Mouse (Mus musculus) cerebellum, adult (tissue): ENCODE results near the gene Dnajc2.
"Not testable (repeated sequence)": the region's sequence is repeated elsewhere in the genome, so short reads cannot be mapped to it uniquely, and the experiment has no call there.

Experiments
- ATAC-seq: cut with Nextera tagmentation; 2 replicates; pipeline ENCODE4 v1.9.2; 2017; ENCODE audit warnings: mild to moderate bottlenecking, moderate library complexity, mixed read lengths; ENCODE audit not compliant: insufficient number of reproducible peaks, low FRiP score, low TSS enrichment

Dnajc2 gene

DNA sequence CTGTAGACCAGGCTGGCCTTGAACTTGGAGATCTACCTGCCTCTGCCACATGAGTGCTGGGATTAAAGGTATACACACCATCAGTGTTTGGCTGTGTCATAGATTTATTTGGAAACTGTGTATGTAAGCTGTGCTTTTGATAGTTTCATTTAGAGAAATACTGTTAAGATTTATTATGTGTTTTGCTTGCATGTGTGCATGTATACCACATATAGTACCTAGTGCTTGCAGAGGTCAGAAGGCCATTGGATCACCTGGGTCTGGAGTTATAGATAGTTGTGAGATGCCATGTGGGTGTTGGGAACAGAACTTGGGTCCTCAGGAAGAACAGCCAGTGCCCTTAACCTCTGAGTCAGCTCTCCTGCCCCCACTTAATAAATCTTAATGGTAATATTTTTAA lies 40.4 kb downstream of the Dnajc2 start:
- no peak for ATAC-seq

DNA sequence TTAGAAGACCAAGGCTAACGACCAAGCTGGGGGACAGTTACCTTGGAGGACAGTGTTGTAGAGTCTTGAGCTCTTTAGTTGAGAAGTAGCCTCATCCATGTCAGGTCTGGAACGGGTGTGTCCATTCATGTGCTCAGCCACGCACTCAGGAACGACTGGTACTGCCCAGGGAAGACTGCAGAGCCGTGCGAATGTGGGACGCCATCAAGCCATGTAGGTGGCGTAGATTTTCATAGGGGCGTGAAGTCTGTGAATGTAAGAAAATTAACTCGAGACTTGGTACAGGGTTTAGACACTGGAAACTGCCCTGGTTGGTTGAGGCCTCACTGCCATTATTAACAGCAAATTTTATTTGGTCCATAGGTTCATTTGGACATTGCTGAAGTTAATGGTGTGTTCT lies 41.4 kb downstream of the Dnajc2 start:
- no peak for ATAC-seq

GRCm38 (mm10) chr5:21739881-21740280 lies 45.2 kb downstream of the Dnajc2 start:
- no peak for ATAC-seq

- ATAC-seq: no peak
Measured at GRCm38 (mm10) chr5:21739120-21739519, 45.9 kb downstream of the Dnajc2 start.

GRCm38 (mm10) chr5:21737620-21738019 lies 47.4 kb downstream of the Dnajc2 start:
- no peak for ATAC-seq

DNA sequence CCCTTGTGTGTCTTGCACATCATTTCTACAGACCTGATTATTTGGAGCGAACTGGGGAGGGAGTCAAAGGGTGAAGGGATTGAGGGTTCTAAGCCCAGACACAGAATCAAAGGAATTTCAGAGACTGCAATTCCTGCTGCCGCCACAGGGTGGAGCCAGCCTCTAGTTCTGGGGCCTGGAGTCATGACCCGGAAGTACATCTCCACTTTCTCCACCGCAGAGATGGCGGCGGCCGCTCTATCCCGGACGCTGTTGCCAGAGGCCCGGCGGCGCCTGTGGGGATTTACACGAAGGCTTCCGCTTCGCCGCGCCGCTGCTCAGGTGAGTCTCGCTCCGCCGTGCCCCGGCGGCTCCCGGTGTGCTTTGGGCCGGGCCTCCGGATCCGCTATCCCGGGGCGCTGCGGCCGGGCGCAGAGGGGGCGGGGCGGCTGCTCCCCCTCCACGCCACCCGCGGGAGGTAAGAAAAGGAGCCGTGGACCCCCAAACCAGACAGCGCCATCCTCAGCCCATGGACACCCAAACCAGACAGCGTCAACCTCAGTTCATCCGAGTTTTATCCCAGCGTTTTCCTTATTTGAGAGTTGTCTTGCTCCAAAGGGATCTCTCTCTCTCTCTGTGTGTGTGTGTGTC lies 48.0 kb downstream of the Dnajc2 start, which contains the start of gene Pmpcb:
Gene Pmpcb, plus strand, starts transcription at position 186 of the 630 bp plus-strand sequence.
- ATAC-seq: peak; percentile 91

GRCm38 (mm10) chr5:21736046-21736445 lies 49.0 kb downstream of the Dnajc2 start:
- ATAC-seq: no peak

GRCm38 (mm10) chr5:21735584-21735983 lies 49.5 kb downstream of the Dnajc2 start:
- ATAC-seq: no peak

GRCm38 (mm10) chr5:21735100-21735499 lies 50.0 kb downstream of the Dnajc2 start:
- no peak for ATAC-seq

DNA sequence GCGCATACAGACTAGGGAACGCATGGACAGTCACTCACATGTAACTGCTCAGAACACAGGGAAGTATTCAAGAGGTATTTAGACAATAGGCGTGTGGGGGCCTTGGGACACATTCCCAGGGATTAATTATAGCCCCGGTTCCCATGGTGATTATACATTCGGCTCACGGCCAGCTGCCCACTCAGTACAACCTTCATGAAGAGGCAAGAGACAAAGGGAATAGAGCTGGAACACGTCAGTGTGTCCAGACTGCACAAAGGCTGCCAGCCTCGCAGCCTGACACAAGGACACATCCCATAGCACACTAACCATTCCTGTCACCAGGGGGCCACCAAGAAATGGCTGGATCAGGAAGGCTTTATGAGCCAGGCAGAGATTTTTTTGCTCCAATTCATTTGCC lies 52.1 kb downstream of the Dnajc2 start:
- ATAC-seq: no peak

- ATAC-seq: no peak
Measured at GRCm38 (mm10) chr5:21732177-21732911, 52.7 kb downstream of the Dnajc2 start.

- ATAC-seq: no peak
Measured at GRCm38 (mm10) chr5:21729107-21729506, 55.9 kb downstream of the Dnajc2 start.

DNA sequence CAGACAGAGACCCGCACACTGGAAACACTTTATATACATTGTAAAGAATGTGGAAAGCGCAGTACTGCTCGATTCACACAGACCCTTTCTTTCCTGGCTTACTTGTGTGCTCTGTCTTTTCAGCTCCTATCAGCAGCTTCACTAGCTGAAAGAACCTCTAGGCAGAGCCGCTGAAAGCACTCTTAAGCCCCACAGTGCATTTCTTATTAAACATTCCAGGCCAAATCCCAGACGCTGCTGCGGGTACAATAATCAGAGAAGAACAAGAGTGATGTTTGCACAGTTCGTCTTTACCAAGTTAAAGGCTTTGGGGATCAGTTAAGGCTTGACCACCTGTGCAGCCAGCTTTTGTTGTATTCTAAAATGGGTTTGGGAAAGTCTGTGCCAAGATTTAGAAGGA lies 60.2 kb downstream of the Dnajc2 start:
- ATAC-seq: no peak

DNA sequence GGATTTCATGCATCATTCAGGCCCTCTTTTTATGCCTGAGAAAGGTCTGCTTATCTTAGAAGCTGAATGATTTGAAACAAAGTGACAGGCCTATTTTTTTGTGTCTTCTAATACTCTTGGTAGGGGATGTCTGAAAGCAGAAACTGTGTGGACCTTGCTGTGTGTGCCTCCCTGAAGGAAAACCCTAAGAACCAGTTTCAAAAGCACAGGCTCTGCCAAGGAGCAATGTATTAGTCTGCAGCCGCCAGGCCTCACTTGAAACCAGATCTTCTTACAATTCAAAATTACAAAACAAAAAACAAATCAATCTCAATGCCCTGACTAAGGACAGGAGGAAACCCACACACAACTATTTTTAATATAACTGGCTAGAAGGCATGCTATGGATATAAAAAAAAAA lies 60.6 kb downstream of the Dnajc2 start:
- no peak for ATAC-seq

- ATAC-seq: no peak
Measured at GRCm38 (mm10) chr5:21719209-21719608, 65.8 kb downstream of the Dnajc2 start.

GRCm38 (mm10) chr5:21718546-21718945 lies 66.5 kb downstream of the Dnajc2 start:
- ATAC-seq: no peak

- ATAC-seq: no peak
Measured at GRCm38 (mm10) chr5:21717165-21717715, 67.8 kb downstream of the Dnajc2 start.

DNA sequence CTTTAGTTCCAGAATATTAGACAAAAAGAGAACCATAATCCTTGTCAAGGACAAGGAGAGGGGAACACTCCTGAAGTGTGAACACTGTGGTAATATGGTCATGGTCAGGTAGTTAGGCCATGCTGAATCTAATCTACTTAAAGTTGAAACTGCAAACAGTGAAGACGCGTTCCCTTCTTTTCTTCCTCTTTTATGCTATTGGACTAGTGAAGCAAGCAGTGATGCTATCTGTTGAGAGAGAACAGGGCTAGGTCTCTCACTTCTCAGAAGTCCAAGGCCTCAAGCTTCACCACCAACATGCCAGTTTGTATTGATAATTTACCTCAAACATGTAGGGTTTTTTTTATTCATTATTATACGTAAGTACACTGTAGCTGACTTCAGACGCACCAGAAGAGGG lies 70.6 kb downstream of the Dnajc2 start:
- no peak for ATAC-seq

- ATAC-seq: no peak
Measured at GRCm38 (mm10) chr5:21712127-21712715, 72.8 kb downstream of the Dnajc2 start.

- ATAC-seq: not testable (repeated sequence)
Measured at GRCm38 (mm10) chr5:21708011-21708410, 77.0 kb downstream of the Dnajc2 start.
